Mouse (Mus musculus) heart, adult 2 months (tissue): ENCODE measurements around the gene R3hdm1. TPM values are rescaled to one million over a fixed set of nuclear protein-coding genes. Genes with fewer than 3 reads are reported as not detected.

Source experiments
- DNase-seq, 2 experiments: peaks; one replicate each; pipeline ENCODE4 v3.0.0; 2021
- H3K27ac ChIP-seq: fragments of 200-600 bp; 2 replicates; pipeline ENCODE4 v1.8.1; 2022
- H3K27me3 ChIP-seq: fragments of 200-500 bp; 2 replicates; pipeline ENCODE4 v1.6.1; 2012; ENCODE audit warnings: mild to moderate bottlenecking, low read length, inconsistent platforms, mixed read lengths; ENCODE audit not compliant: control insufficient read depth, insufficient read depth
- H3K36me3 ChIP-seq: fragments of 200-500 bp; 2 replicates; pipeline ENCODE4 v1.6.1; 2012; ENCODE audit warnings: low read length, inconsistent platforms; ENCODE audit not compliant: control insufficient read depth, insufficient read depth
- H3K4me1 ChIP-seq: fragments of 200-500 bp; 2 replicates; pipeline ENCODE4 v1.6.1; 2011; ENCODE audit warnings: low read length; ENCODE audit not compliant: control insufficient read depth, insufficient read depth
- H3K4me3 ChIP-seq: fragments of 200-600 bp; 2 replicates; pipeline ENCODE4 v1.8.1; 2022
- H3K79me2 ChIP-seq: fragments of 200-500 bp; replicated peaks from 2 replicates; pipeline ENCODE4 v1.6.1; 2012; ENCODE audit warnings: mild to moderate bottlenecking, inconsistent platforms, low read length, moderate library complexity, mixed read lengths; ENCODE audit not compliant: control insufficient read depth, insufficient read depth
- H3K9ac ChIP-seq: fragments of 200-500 bp; 2 replicates; pipeline ENCODE4 v1.6.1; 2012; ENCODE audit warnings: low read depth, mild to moderate bottlenecking, control low read depth, inconsistent platforms, low read length, mixed read lengths
- CTCF ChIP-seq: fragments of 200-600 bp; IDR thresholded peaks from 2 replicates; pipeline ENCODE4 v1.8.1; 2022; ENCODE audit warnings: antibody characterized with exemption, mild to moderate bottlenecking, moderate library complexity
- EP300 ChIP-seq: fragments of 200-500 bp; IDR thresholded peaks from 2 replicates; pipeline ENCODE4 v1.6.1; 2011; ENCODE audit warnings: low read depth, low read length, control low read depth; ENCODE audit not compliant: insufficient read depth
- POLR2A ChIP-seq: fragments of 200-500 bp; IDR thresholded peaks from 2 replicates; pipeline ENCODE4 v1.6.1; 2011; ENCODE audit warnings: mild to moderate bottlenecking, low read depth, low read length, control low read depth; ENCODE audit not compliant: insufficient read depth
- WGBS: fragments of 180-500 bp; shearing (Covaris S2); methylation state at CpG from one replicate; pipeline ENCODE4 v1.1.7; 2018; 5-methylcytosine and 5-hydroxymethylcytosine counted together
- intact Hi-C: fragments of 180-260 bp; cut with DNase I; formaldehyde crosslinking; loops from one replicate; pipeline ENCODE4 v1.15.1; 2025
- polyA plus RNA-seq: library from polyadenylated mRNA; depleted of rRNA; stranded (reverse); fragments of >200 nt; gene quantifications from 2 replicates; pipeline ENCODE4 v1.2.3, GENCODE M21; 2012
- total RNA-seq, 2 experiments: library from RNA; stranded (reverse); gene quantifications; 2 replicates each; pipeline ENCODE4 v1.2.3; 2021

The R3hdm1 gene
- total and polyA plus RNA-seq, 3 experiments, result 33.1 to 54.5 (median 47.8) TPM

DNA sequence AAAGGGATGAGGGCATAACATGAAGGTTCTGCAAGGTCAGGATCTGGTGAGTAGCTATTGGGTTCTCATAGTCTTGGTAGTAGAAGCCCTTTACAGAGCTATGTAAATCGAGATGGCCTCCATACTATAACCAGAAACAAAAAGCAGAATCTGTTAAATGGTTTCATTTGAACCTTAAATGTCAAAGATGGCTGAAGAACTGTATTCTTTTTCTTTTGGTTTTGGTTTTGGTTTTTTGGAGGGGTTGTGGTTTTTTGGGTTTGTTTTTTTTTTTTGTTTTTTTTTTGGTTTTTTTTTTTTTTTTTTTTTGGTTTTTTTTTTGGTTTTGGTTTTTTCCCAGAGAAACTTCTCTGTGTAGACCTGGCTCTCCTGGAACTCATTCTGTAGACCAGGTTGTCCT is 94.3 kb downstream of the R3hdm1 start:
- DNase-seq, result no peak
- intact Hi-C loops, result no loop called here
- WGBS, result 98% methylated on average over 1 of the region's 1 CpGs
- no peak overlapping the region for H3K27ac ChIP-seq
- no peak overlapping the region for H3K9ac ChIP-seq
- no peaks in the 10 kb centered on the region for H3K27me3 ChIP-seq
- no peak overlapping the region for H3K4me3 ChIP-seq
- no peaks in the 10 kb centered on the region for H3K79me2 ChIP-seq
- TF ChIP-seq CTCF (no peak), EP300 (no peak), POLR2A (no peak)
- H3K36me3 ChIP-seq, result peaks cover 9% of the 10 kb centered on the region
- H3K4me1 ChIP-seq, result no peaks in the 10 kb centered on the region; the same call in 1 of the 2 replicates

DNA sequence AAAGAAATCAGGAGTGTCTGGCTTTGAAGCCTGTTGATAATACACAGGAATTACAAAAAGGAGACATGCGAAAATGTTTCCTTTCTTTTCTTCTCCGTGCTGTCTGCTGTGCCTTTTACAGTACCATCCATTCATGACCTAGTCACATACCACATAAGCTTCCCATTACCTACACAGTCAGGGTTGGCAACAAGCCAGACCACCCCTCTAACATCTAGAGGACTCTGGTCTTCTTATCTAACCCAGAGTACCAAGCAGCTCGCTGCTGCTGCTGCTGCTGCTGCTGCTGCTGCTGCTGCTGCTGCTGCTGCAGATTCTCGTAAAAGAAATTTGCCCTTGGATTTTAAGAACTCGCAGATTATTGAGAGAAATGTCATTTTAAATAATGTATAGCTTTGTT is 110.2 kb downstream of the R3hdm1 start:
- intact Hi-C loops, result no loop called here
- 56% methylated on average over 5 of the region's 5 CpGs for WGBS
- Histone ChIP-seq H3K4me1 (no peaks in the 10 kb centered on the region), H3K27ac (no peak overlapping the region), H3K9ac (no peak overlapping the region), H3K27me3 (no peaks in the 10 kb centered on the region), H3K79me2 (no peaks in the 10 kb centered on the region), H3K36me3 (peaks cover 7% of the 10 kb centered on the region), H3K4me3 (no peak overlapping the region)
- DNase-seq, result no peak
- TF ChIP-seq EP300, result no peak
- TF ChIP-seq POLR2A, result no peak
- no peak for TF ChIP-seq CTCF

DNA sequence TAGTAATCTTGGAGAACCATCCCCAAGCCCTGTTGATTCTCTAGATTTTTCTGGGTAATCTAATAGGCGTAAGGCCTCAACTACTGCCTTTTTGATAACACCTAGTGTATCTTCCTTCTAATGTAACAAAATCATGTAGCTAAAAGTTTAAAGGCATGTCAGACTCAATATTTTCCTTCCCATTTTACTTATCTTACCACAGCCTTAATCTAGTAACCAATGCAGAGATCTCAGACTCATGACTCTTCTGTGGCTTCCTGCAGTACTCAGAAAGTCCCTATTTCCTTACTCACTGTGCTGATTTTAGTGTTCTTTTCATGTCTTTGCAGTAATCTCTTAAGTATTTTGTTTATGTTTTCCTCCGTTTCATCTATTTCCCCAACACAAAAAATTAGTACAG is 118.8 kb downstream of the R3hdm1 start:
- Histone ChIP-seq H3K27me3 (no peaks in the 10 kb centered on the region), H3K36me3 (peaks cover 3% of the 10 kb centered on the region; the same call in 1 of the 2 replicates), H3K9ac (no peak overlapping the region), H3K4me3 (no peak overlapping the region), H3K27ac (no peak overlapping the region), H3K4me1 (no peaks in the 10 kb centered on the region), H3K79me2 (no peaks in the 10 kb centered on the region)
- intact Hi-C loops, result loop anchor here (5.0 to 10.0 kb wide), 2 partner anchors 40 to 397 kb away; no protein-coding TSS in a partner anchor
- TF ChIP-seq CTCF, result no peak
- 93% methylated on average over 2 of the region's 2 CpGs for WGBS
- no peak for DNase-seq

DNA sequence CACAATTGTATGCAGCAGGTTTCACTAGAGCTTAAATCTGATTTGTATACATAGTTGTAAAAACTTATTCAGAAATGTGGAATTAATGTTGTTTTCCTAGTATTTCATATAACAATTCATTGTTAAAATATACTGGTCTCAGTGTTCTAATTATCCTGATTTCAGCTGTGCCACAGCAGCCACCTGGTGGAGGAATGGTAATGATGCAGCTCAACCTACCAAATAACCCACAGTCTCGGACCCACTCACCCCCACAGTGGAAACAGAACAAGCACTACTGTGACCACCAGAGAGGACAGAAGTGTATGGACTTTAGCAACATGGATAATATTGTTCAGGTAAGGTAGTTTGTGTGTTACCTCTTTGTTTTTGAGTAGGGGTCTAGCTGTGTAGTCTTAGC is 120.2 kb downstream of the R3hdm1 start:
- TF ChIP-seq CTCF (peak; percentile 61), POLR2A (no peak)
- intact Hi-C loops, result loop anchor here (5.0 to 10.0 kb wide), 2 partner anchors 41 to 399 kb away; no protein-coding TSS in a partner anchor
- Histone ChIP-seq H3K79me2 (no peaks in the 10 kb centered on the region), H3K4me1 (no peaks in the 10 kb centered on the region), H3K27ac (no peak overlapping the region), H3K36me3 (peaks cover 3% of the 10 kb centered on the region; the same call in 1 of the 2 replicates), H3K9ac (no peak overlapping the region), H3K27me3 (no peaks in the 10 kb centered on the region), H3K4me3 (no peak overlapping the region)
- no peak for DNase-seq
- 95% methylated on average over 1 of the region's 1 CpGs for WGBS

DNA sequence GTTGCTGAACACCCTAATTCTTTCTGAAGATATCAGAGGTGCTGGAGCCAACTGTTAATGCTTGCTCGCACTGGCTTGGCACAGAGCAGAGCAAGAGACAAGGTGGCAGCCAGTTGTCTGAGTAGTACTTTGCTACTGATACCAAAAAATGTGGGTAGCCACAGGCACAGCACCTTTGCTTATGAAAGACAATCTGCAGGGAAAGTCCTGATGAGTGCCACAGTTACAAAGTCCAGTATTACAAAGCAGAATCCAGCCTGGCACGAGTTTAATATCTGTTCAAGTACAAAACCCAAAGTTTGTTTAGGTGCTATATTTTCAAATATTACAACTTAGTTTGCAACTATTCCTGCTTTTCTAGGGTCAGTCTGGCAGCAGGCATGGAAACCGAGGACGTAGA is 132.1 kb downstream of the R3hdm1 start:
- Histone ChIP-seq H3K27ac (no peak overlapping the region), H3K27me3 (no peaks in the 10 kb centered on the region), H3K79me2 (no peaks in the 10 kb centered on the region), H3K4me1 (no peaks in the 10 kb centered on the region), H3K36me3 (peaks cover 4% of the 10 kb centered on the region), H3K4me3 (no peak overlapping the region), H3K9ac (no peak overlapping the region)
- intact Hi-C loops, result no loop called here
- no peak for TF ChIP-seq POLR2A
- no peak for TF ChIP-seq EP300
- TF ChIP-seq CTCF, result no peak
- no peak for DNase-seq
- 87% methylated on average over 4 of the region's 4 CpGs for WGBS

DNA sequence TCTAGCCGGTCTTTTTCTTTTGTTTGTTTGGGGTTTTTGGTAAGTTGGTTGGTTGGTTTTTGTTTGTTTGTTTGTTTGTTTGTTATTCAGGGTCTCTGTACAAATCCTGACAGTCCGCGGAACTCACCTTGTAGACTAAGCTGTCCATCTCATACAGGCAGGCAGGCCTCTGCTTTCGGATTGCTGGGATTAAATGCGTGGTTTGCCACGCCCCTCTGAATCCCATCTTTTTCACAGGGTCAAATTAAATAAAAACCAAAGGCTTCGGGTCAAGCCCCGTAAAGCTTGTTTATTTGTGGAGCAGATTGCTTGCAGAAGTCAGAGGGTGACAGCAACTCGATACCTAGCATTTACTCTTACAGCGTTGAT is 140.5 kb downstream of the R3hdm1 start, which contains the start of gene Ubxn4:
TSS of gene Ubxn4 (plus strand) at position 338 of the 369 bp plus-strand sequence.
- intact Hi-C loops, result loop anchor here (5.0 kb wide), 2 partner anchors 141 to 466 kb away; partner anchors contain the start of genes R3hdm1 and Zranb3
- Histone ChIP-seq H3K4me3 (peak within 1 kb of the TSS; percentile 99), H3K79me2 (peaks cover 2% of the 10 kb centered on the region), H3K9ac (peak within 1 kb of the TSS; percentile 77), H3K4me1 (no peaks in the 10 kb centered on the region), H3K27me3 (no peaks in the 10 kb centered on the region), H3K27ac (peak within 1 kb of the TSS; percentile 94), H3K36me3 (no peaks in the 10 kb centered on the region)
- no peak for DNase-seq
- 7% methylated on average over 10 of the region's 10 CpGs for WGBS
- TF ChIP-seq CTCF, result no peak
- no peak for TF ChIP-seq EP300
- TF ChIP-seq POLR2A, result no peak
